Mouse (Mus musculus) ES-Bruce4 (cell line): ENCODE results near the gene Nup210l. TPM values are rescaled to one million over a fixed set of nuclear protein-coding genes. Genes with fewer than 3 reads are reported as not detected.

Experiments used
- H3K27ac ChIP-seq: 2 replicates; pipeline ENCODE4 v1.5.1; 2012; ENCODE audit warnings: low read length, inconsistent platforms; ENCODE audit not compliant: insufficient read depth
- H3K27me3 ChIP-seq: 2 replicates; pipeline ENCODE4 v1.6.1; 2012; ENCODE audit warnings: mild to moderate bottlenecking, low read length, inconsistent platforms; ENCODE audit not compliant: control insufficient read depth, poor library complexity, insufficient read depth, severe bottlenecking
- H3K36me3 ChIP-seq: 2 replicates; pipeline ENCODE4 v1.6.1; 2012; ENCODE audit warnings: inconsistent platforms, mild to moderate bottlenecking, low read length, moderate library complexity; ENCODE audit not compliant: control insufficient read depth, poor library complexity, insufficient read depth, severe bottlenecking
- H3K4me1 ChIP-seq: one replicate; pipeline ENCODE4 v1.8.1; 2011; ENCODE audit warnings: low read length; ENCODE audit not compliant: control insufficient read depth, insufficient read depth
- H3K4me3 ChIP-seq: 2 replicates; pipeline ENCODE4 v1.5.1; 2011; ENCODE audit warnings: low read depth, mild to moderate bottlenecking, low read length
- H3K9ac ChIP-seq: 2 replicates; pipeline ENCODE4 v1.6.1; 2012; ENCODE audit warnings: low read depth, mild to moderate bottlenecking, inconsistent platforms; ENCODE audit not compliant: poor library complexity, severe bottlenecking
- H3K9me3 ChIP-seq: replicated peaks from 2 replicates; pipeline ENCODE4 v1.6.1; 2012; ENCODE audit warnings: mild to moderate bottlenecking, low read length, inconsistent platforms; ENCODE audit not compliant: control insufficient read depth, poor library complexity, insufficient read depth, severe bottlenecking
- CTCF ChIP-seq: IDR thresholded peaks from one replicate; pipeline ENCODE4 v1.8.1; 2011; ENCODE audit warnings: low read depth, low read length
- EP300 ChIP-seq: IDR thresholded peaks from 2 replicates; pipeline ENCODE4 v1.6.1; 2011; ENCODE audit warnings: low read depth, low read length; ENCODE audit not compliant: insufficient read depth
- POLR2A ChIP-seq: IDR thresholded peaks from one replicate; pipeline ENCODE4 v1.8.1; 2011; ENCODE audit warnings: low read length; ENCODE audit not compliant: insufficient read depth
- polyA plus RNA-seq: library from polyadenylated mRNA; stranded (reverse); fragments of >200 nt; gene quantifications from 2 replicates; pipeline ENCODE4 v1.2.4, GENCODE M21; 2011; ENCODE audit warnings: low read depth; ENCODE audit not compliant: missing spikeins, insufficient read depth, insufficient read length

Nup210l gene
- polyA plus RNA-seq, 1 experiment = 0.73 TPM

DNA sequence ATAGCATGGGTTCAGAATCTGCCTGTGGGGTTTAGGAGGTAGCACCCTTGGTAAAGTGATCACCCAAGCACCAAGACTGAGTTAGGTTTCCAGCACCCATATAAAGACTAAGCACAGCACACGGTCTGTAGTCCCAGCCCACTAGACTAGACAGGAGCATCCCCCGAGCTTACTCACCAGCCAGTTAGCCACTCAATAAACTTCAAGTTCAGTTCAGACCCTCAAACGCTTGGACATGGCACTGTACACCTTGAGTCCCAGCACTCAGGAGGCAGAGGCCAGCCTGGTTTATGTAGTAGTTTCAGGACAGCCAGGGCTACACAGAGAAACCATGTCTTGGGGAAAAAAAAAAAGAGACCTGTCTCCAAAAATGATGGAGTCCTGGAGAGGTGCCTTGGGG is 2.9 kb upstream of the Nup210l start:
- H3K9me3 ChIP-seq = no peaks in the 10 kb centered on the region
- H3K36me3 ChIP-seq = peaks cover 5% of the 10 kb centered on the region
- no peak overlapping the region for H3K27ac ChIP-seq
- no peak overlapping the region for H3K4me3 ChIP-seq
- H3K9ac ChIP-seq = no peak overlapping the region
- H3K4me1 ChIP-seq = peaks cover 5% of the 10 kb centered on the region
- H3K27me3 ChIP-seq = no peaks in the 10 kb centered on the region
- no peak for TF ChIP-seq POLR2A
- no peak for TF ChIP-seq CTCF
- no peak for TF ChIP-seq EP300

DNA sequence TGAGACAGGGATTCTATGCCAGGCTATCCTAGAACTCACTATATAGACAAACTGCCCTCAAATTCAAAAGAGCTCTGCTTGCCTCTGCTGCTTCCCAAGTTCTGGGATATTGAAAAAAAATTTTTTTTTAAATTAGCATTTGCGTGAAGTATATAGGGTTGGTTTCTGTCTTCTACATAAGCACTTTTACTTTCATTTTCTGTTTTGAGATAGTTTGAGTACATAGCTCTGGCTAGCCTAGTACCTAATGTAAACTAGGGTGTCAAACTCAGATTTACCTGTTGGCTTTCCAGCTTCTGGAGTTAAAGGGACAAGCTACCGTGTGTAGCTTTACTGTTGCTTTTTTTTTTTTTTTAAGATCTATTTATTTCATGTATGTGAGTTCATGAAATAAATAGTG is 2.3 kb upstream of the Nup210l start:
- Histone ChIP-seq H3K4me1 (peaks cover 5% of the 10 kb centered on the region), H3K27me3 (no peaks in the 10 kb centered on the region), H3K27ac (no peak overlapping the region), H3K36me3 (peaks cover 2% of the 10 kb centered on the region; the same call in 1 of the 2 replicates), H3K9ac (no peak overlapping the region), H3K4me3 (no peak overlapping the region), H3K9me3 (no peaks in the 10 kb centered on the region)
- TF ChIP-seq EP300 (no peak), POLR2A (no peak), CTCF (no peak)

DNA sequence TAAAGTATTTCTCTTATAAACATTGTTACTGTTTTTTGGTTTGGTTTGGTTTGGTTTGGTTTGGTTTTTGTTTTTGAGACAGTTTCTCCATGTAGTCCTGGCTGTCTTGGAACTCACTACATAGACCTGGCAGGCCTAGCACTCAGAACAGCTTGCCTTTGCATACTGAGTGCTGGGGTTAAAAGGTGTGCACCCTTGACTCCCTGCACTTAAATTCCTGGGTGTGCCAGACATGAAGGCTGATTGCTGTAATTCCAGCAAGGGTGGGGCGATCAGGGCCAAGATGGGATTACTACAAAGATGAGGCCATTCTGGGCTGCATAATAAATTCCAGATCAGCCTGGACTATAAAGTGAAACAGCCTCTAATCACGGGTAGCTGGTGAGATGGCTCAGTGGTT is 1.7 kb upstream of the Nup210l start:
- Histone ChIP-seq H3K9ac (no peak overlapping the region), H3K9me3 (no peaks in the 10 kb centered on the region), H3K36me3 (peaks cover 2% of the 10 kb centered on the region; the same call in 1 of the 2 replicates), H3K4me3 (no peak overlapping the region), H3K4me1 (peaks cover 5% of the 10 kb centered on the region), H3K27ac (no peak overlapping the region), H3K27me3 (no peaks in the 10 kb centered on the region)
- no peak for TF ChIP-seq POLR2A
- no peak for TF ChIP-seq EP300
- no peak for TF ChIP-seq CTCF

DNA sequence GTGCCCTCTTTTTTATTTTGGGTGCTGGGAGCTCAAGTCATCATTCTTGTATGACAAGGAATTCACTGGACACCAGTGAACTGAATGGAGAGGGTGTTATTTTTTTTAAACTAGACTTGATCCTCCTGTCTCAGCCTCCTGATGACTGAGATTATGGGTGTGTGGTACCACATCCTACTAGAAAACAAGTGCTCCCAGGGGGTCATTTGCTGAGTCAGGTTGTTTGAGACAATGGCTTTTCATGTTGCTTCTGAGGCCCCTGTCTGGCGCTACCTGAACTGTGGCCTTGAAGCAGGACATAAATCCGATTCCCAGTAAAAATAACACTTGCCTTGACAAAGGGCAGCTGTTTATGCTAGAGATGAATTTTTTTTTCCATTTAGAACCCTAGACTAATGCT is 756 bp upstream of the Nup210l start:
- H3K36me3 ChIP-seq = peaks cover 2% of the 10 kb centered on the region; the same call in 1 of the 2 replicates
- no peak overlapping the region for H3K9ac ChIP-seq
- peaks cover 4% of the 10 kb centered on the region for H3K4me1 ChIP-seq
- no peaks in the 10 kb centered on the region for H3K9me3 ChIP-seq
- no peak overlapping the region for H3K27ac ChIP-seq
- no peak overlapping the region for H3K4me3 ChIP-seq
- no peak for TF ChIP-seq EP300
- TF ChIP-seq POLR2A = no peak
- TF ChIP-seq CTCF = no peak
- no peaks in the 10 kb centered on the region for H3K27me3 ChIP-seq

DNA sequence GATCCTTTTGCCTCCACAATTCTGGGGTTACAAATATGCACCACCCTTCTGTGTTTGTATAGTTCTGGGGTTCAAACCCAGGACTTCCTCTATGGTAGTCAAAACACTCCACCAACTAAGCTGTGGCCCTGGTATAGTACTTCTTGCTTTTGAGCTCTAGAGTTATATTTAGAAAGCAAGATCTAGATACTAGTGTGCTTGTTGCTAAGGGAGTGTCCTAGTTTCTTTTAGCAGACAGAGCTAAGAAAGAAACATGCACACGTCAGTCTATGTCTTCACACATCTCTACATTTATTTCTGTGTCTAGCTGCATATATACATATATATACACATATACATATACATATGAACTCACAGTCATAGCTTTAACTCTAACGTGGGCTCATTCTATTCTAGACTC is 7.8 kb downstream of the Nup210l start:
- H3K4me3 ChIP-seq = no peak overlapping the region
- H3K9ac ChIP-seq = no peak overlapping the region
- no peaks in the 10 kb centered on the region for H3K27me3 ChIP-seq
- no peaks in the 10 kb centered on the region for H3K9me3 ChIP-seq
- no peak overlapping the region for H3K27ac ChIP-seq
- no peak for TF ChIP-seq CTCF
- H3K4me1 ChIP-seq = no peaks in the 10 kb centered on the region
- H3K36me3 ChIP-seq = no peaks in the 10 kb centered on the region

DNA sequence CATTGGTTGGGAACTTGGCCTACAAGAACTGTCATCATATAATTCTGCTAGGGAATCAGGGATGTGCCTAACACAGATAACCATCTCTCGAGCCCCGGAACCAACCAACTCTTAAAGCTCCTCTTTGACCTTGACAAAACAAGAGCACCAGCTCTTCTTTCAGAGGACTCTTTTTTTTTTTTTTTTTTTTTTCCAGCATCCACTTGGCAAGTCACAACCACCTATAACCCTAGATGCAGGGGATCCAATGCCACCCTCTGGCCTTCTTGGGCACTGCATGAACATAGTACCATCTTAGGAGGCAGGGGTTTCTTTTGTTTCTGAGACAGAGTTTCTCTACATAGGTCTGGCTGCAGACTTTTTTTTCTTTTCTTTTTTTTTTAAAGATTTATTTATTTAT is 10.4 kb downstream of the Nup210l start:
- H3K27me3 ChIP-seq = no peaks in the 10 kb centered on the region
- no peaks in the 10 kb centered on the region for H3K4me1 ChIP-seq
- no peak overlapping the region for H3K4me3 ChIP-seq
- H3K9me3 ChIP-seq = no peaks in the 10 kb centered on the region
- H3K9ac ChIP-seq = no peak overlapping the region
- TF ChIP-seq POLR2A (no peak), EP300 (no peak), CTCF (no peak)
- H3K36me3 ChIP-seq = no peaks in the 10 kb centered on the region
- no peak overlapping the region for H3K27ac ChIP-seq
